Mouse (Mus musculus) embryonic facial prominence, embryonic 13.5 days (tissue): ENCODE measurements around the gene Fndc3b. TPM values are rescaled to one million over a fixed set of nuclear protein-coding genes. Genes with fewer than 3 reads are reported as not detected.

Experiments
- ATAC-seq: fragments of 200-750 bp; cut with Nextera tagmentation; 2 replicates; pipeline ENCODE4 v1.8.0; 2017; ENCODE audit warnings: low read depth; ENCODE audit not compliant: insufficient number of reproducible peaks, insufficient read depth, low FRiP score, low TSS enrichment
- H3K27ac ChIP-seq: fragments of 300-500 bp; sonication (generic); 2 replicates; pipeline ENCODE4 v1.5.1; 2015; ENCODE audit warnings: moderate library complexity, mild to moderate bottlenecking, inconsistent platforms
- H3K27me3 ChIP-seq: fragments of 300-500 bp; sonication (generic); 2 replicates; pipeline ENCODE4 v1.6.1; 2015; ENCODE audit warnings: mild to moderate bottlenecking, inconsistent platforms
- H3K36me3 ChIP-seq: fragments of 300-500 bp; sonication (generic); 2 replicates; pipeline ENCODE4 v1.6.1; 2015; ENCODE audit warnings: mild to moderate bottlenecking, inconsistent platforms
- H3K4me1 ChIP-seq: fragments of 300-500 bp; sonication (generic); 2 replicates; pipeline ENCODE4 v1.6.1; 2015; ENCODE audit warnings: inconsistent platforms
- H3K4me2 ChIP-seq: fragments of 300-500 bp; sonication (generic); 2 replicates; pipeline ENCODE4 v1.6.1; 2015; ENCODE audit warnings: moderate library complexity, mild to moderate bottlenecking, inconsistent platforms
- H3K4me3 ChIP-seq: fragments of 300-500 bp; sonication (generic); 2 replicates; pipeline ENCODE4 v1.5.1; 2015; ENCODE audit warnings: mild to moderate bottlenecking, inconsistent platforms
- H3K9ac ChIP-seq: fragments of 300-500 bp; sonication (generic); 2 replicates; pipeline ENCODE4 v1.6.1; 2015; ENCODE audit warnings: mild to moderate bottlenecking, inconsistent platforms
- H3K9me3 ChIP-seq: fragments of 300-500 bp; sonication (generic); 2 replicates; pipeline ENCODE4 v1.6.1; 2016; ENCODE audit warnings: inconsistent platforms
- WGBS: fragments of 180-500 bp; shearing (Covaris S2); methylation state at CpG from one replicate; pipeline ENCODE4 v1.1.7; 2015; ENCODE audit warnings: mixed read lengths; 5-methylcytosine and 5-hydroxymethylcytosine counted together
- polyA plus RNA-seq: library from polyadenylated mRNA; unstranded; fragments of >200 nt; fragmentation: Nextera tagmentation; extraction: Ambion mirVana; gene quantifications from 2 replicates; pipeline ENCODE4 v1.2.1, GENCODE M21; 2015

Gene Fndc3b
- polyA plus RNA-seq, 1 experiment from 2014 or later: 26.6 TPM

DNA sequence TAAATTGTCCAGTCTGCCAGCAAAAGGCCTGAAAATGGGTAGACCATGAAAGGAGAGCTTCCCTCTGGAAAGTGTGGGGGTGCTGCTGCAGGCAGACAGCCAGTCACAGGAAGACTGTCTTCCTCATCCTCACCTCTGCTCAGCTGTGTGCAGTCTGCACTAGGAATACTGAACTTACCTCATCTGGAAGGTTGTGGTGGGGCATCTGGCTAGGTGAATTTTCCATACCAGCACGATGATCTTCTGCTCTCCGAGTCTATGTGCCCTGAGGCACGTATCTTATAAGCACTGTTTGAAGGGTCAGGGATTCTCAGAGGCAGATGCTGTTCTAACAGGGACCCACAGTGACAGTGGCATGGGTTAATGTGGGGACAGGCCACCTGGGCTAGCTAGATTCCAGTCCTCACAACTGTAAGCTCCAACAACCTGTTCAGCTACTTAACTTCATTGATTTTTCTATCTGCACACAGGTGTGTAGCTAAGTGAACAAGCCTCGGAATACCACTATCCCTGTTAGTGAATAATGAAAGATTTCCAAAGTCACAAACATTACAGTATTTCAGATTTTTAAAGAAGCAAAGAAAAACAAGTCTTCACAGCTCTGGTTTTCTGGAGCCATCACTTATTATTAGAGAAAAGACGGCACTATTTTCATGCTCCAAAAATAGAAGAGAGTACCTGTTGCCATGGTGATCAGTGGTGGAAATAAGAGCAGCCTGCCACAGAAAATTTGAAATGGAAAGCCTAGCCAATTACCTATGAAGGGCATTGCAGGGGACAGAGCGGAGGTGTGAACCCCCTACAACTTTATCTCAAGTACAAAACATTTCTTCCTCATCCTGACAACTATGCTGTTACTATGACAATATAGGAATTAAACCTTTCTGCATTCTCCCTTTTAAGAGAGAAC is 128.9 kb downstream of the Fndc3b start:
- H3K4me2 ChIP-seq: no peak overlapping the region
- no peak for ATAC-seq
- WGBS: 55% methylated on average over 6 of the region's 6 CpGs
- no peak overlapping the region for H3K27ac ChIP-seq
- no peaks in the 10 kb centered on the region for H3K36me3 ChIP-seq
- H3K9ac ChIP-seq: no peak overlapping the region
- no peaks in the 10 kb centered on the region for H3K9me3 ChIP-seq
- H3K4me1 ChIP-seq: peaks cover 34% of the 10 kb centered on the region
- no peaks in the 10 kb centered on the region for H3K27me3 ChIP-seq
- no peak overlapping the region for H3K4me3 ChIP-seq

DNA sequence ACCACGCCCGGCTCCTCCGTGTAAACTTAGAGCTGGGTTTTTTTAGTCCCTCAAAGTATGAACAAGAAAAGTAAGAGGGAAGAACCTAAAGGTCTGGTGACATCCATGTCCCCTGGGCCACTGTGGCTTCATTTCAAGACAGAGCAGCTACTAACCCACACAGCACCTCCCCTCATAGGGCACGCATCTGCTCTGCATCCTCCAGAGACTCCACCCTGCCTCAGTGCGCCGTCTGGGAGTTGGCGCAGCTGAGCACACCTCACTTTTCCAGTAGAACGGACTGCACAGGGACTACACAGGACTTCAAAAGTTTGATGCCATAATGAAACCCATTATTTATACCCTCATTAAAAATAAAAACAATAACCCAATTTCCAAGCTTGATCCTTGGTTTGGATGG is 130.2 kb downstream of the Fndc3b start:
- no peak overlapping the region for H3K9ac ChIP-seq
- no peak overlapping the region for H3K4me3 ChIP-seq
- H3K27me3 ChIP-seq: no peaks in the 10 kb centered on the region
- WGBS: 88% methylated on average over 8 of the region's 8 CpGs
- no peak overlapping the region for H3K4me2 ChIP-seq
- peaks cover 32% of the 10 kb centered on the region for H3K4me1 ChIP-seq
- no peak overlapping the region for H3K27ac ChIP-seq
- ATAC-seq: no peak
- H3K36me3 ChIP-seq: no peaks in the 10 kb centered on the region
- H3K9me3 ChIP-seq: no peaks in the 10 kb centered on the region

DNA sequence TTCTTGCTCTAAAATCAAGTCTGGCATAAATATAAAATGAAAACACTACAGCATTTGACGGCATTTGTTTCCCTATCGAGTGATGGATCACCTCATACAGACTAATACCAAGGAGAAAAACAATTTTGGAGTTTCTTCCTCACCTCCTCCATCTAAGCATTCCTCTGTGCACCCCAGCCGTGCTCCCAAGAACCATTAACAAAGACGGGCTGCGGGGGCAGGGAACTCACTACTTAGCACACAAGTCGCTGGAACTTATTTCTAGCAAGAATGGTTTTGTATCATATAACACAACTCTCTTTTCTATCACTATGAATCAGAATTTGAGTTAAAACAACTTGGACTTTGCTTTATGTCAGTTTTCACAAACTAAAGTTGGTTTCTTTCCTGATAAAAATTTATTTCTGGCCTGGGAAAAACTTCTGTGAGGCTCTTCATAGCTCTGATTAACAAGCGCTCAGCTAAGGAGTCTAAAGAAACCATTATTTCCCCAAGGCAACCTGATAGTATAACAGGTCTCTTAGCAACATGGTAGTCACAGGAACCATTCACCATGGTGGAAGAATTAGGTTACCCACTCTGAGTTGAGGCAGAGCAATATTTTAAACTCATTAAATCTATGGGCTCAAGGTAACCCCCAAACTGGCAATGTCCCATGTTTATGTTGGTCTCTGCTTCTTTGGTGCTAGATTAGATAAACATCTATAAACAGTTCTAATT is 131.1 kb downstream of the Fndc3b start:
- no peak overlapping the region for H3K27ac ChIP-seq
- 38% methylated on average over 7 of the region's 7 CpGs for WGBS
- no peak overlapping the region for H3K4me3 ChIP-seq
- peaks cover 34% of the 10 kb centered on the region for H3K4me1 ChIP-seq
- no peak overlapping the region for H3K4me2 ChIP-seq
- no peaks in the 10 kb centered on the region for H3K9me3 ChIP-seq
- H3K36me3 ChIP-seq: no peaks in the 10 kb centered on the region
- no peak overlapping the region for H3K9ac ChIP-seq
- no peak for ATAC-seq
- no peaks in the 10 kb centered on the region for H3K27me3 ChIP-seq

DNA sequence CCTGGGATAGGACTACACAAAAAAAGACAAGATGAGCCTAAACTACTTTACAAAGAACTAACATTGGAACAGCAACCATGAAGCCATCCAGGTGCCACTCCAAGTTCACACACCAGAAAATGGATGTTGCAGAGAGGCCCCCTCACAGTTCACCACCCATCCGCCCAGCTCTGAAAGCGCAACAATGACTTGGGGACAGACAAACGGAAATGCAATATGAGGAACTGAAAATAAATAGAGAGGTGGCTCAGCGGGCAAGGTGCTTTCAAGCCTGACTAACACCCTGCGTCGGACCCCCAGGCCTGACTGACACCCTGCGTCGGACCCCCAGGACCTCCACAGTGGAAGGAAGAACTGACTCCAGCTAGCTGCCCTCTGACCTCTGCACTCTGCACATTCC is 131.9 kb downstream of the Fndc3b start:
- Histone ChIP-seq H3K4me2 (no peak overlapping the region), H3K9me3 (no peaks in the 10 kb centered on the region), H3K27me3 (no peaks in the 10 kb centered on the region), H3K27ac (no peak overlapping the region), H3K36me3 (no peaks in the 10 kb centered on the region), H3K9ac (no peak overlapping the region), H3K4me3 (no peak overlapping the region), H3K4me1 (peaks cover 34% of the 10 kb centered on the region)
- WGBS: 79% methylated on average over 8 of the region's 8 CpGs
- no peak for ATAC-seq

GRCm38 (mm10) chr3:27577349-27578025 is 133.6 kb downstream of the Fndc3b start:
- ATAC-seq: no peak
- H3K4me1 ChIP-seq: peaks cover 45% of the 10 kb centered on the region
- H3K9me3 ChIP-seq: no peaks in the 10 kb centered on the region
- no peak overlapping the region for H3K9ac ChIP-seq
- no peaks in the 10 kb centered on the region for H3K27me3 ChIP-seq
- WGBS: 87% methylated on average over 10 of the region's 10 CpGs
- no peak overlapping the region for H3K27ac ChIP-seq
- H3K4me3 ChIP-seq: no peak overlapping the region
- no peak overlapping the region for H3K4me2 ChIP-seq
- no peaks in the 10 kb centered on the region for H3K36me3 ChIP-seq

DNA sequence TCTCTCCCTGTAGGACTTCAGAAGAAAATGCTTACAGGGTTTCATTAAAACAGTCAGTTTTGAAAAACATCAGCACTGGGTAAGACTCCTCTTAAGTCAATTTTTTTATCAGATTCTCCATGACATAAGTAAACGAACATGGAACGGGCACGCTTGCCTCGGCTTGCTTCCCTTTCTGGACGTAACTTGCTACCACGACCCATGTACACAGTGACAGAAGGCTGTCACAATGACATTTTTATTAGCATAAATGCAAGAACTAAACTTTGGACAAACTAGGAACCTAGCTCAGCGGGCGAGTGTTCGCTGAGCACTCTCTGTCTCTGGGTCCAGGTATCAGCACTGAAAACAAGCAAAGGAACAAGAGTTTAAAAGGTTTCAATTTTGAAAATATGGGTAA is 136.9 kb downstream of the Fndc3b start:
- ATAC-seq: no peak

DNA sequence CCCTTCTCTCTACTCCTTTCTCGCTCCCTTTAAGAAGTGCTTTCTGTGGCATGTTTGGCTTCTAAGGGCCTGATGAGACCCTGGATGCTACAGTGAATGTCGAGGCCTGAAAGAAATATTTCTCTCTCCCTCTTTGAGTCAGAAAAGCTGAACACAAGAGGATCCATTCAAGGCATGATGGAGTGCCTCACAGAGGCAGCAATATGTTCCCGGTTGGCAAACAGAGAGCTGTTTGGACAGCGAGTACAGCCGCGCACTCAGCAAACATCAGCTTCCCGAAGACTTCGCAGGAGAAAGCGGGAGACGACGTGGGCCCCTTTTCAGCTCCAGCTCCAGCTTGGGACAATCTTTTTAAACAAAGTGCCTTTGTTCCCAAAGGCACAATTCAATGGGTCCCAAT is 137.6 kb downstream of the Fndc3b start:
- ATAC-seq: no peak
- peak overlapping the region; percentile 44 for H3K27ac ChIP-seq
- no peak overlapping the region for H3K4me2 ChIP-seq
- 49% methylated on average over 11 of the region's 11 CpGs for WGBS
- H3K4me3 ChIP-seq: no peak overlapping the region
- no peaks in the 10 kb centered on the region for H3K9me3 ChIP-seq
- H3K9ac ChIP-seq: 0 out of 2 replicates have a peak overlapping the region, but pooled peaks have one; percentile 12
- no peaks in the 10 kb centered on the region for H3K36me3 ChIP-seq
- no peaks in the 10 kb centered on the region for H3K27me3 ChIP-seq
- peaks cover 36% of the 10 kb centered on the region for H3K4me1 ChIP-seq

More for the DNA sequence above, 136.9 kb downstream of the Fndc3b start:
- Histone ChIP-seq H3K4me3 (no peak overlapping the region), H3K9me3 (no peaks in the 10 kb centered on the region), H3K27ac (no peak overlapping the region), H3K36me3 (no peaks in the 10 kb centered on the region), H3K27me3 (no peaks in the 10 kb centered on the region), H3K4me2 (no peak overlapping the region), H3K4me1 (peaks cover 36% of the 10 kb centered on the region), H3K9ac (no peak overlapping the region)
- 74% methylated on average over 9 of the region's 9 CpGs for WGBS

- no peak overlapping the region for H3K4me3 ChIP-seq
- ATAC-seq: no peak
- peak overlapping the region; percentile 44; the same call in 1 of the 2 replicates for H3K27ac ChIP-seq
- H3K4me2 ChIP-seq: no peak overlapping the region
- no peaks in the 10 kb centered on the region for H3K9me3 ChIP-seq
- no peaks in the 10 kb centered on the region for H3K27me3 ChIP-seq
- H3K36me3 ChIP-seq: no peaks in the 10 kb centered on the region
- 46% methylated on average over 6 of the region's 6 CpGs for WGBS
- H3K4me1 ChIP-seq: peaks cover 36% of the 10 kb centered on the region
- no peak overlapping the region for H3K9ac ChIP-seq
Measured at GRCm38 (mm10) chr3:27572305-27572704, 138.8 kb downstream of the Fndc3b start.

DNA sequence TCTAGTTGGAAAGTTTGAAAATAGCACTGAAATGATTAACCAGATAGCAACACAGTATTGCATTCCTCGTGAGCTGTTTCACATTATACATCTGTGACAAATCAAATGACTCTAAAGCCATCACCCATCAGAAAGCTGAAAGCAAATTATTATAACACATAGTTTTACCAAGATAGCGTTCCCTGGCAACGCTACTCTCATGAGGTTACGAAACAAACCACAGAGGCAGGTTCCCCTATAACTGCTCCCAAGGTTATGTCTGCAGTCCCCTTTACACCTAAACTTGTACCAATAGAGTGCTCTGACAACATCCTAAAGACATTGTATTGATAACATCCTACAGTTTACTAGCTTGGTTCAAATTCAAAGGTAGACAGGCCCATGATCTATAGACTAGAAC is 145.8 kb downstream of the Fndc3b start:
- no peaks in the 10 kb centered on the region for H3K36me3 ChIP-seq
- H3K27ac ChIP-seq: no peak overlapping the region
- no peak overlapping the region for H3K4me2 ChIP-seq
- H3K4me1 ChIP-seq: peaks cover 6% of the 10 kb centered on the region; the same call in 1 of the 2 replicates
- no peak overlapping the region for H3K9ac ChIP-seq
- no peaks in the 10 kb centered on the region for H3K27me3 ChIP-seq
- 68% methylated on average over 4 of the region's 4 CpGs for WGBS
- H3K9me3 ChIP-seq: no peaks in the 10 kb centered on the region
- ATAC-seq: no peak
- no peak overlapping the region for H3K4me3 ChIP-seq

DNA sequence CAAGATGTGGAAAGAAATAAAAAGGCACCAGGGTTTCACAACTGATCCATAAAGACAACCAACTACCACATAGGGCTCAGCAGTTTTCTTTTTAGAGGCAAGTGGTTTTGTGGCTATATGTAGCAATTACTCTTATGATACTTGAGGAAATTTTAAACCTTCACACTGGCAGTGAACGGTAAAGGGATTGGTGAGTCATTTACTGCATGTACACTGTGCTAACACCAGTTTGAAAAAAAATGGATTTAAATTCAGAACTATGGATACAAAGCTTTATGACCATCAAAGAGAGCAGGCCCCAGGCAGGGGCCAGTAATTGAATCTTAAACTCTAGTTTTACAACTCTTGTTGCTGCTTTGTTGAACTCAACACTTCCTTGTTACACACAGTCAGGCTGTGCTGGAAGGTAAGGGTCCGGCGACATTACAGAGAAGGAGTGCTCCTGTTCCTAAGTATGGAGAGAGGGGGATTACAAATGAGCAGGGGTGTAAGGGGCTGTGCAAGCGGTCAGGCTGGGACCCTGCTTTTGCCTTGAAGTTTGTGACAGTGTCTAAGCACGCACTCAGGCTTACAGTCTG is 148.0 kb downstream of the Fndc3b start:
- Histone ChIP-seq H3K36me3 (no peaks in the 10 kb centered on the region), H3K9me3 (no peaks in the 10 kb centered on the region), H3K9ac (no peak overlapping the region), H3K4me1 (peaks cover 6% of the 10 kb centered on the region; the same call in 1 of the 2 replicates), H3K4me2 (no peak overlapping the region), H3K4me3 (no peak overlapping the region), H3K27ac (no peak overlapping the region), H3K27me3 (no peaks in the 10 kb centered on the region)
- WGBS: 81% methylated on average over 5 of the region's 5 CpGs
- no peak for ATAC-seq

DNA sequence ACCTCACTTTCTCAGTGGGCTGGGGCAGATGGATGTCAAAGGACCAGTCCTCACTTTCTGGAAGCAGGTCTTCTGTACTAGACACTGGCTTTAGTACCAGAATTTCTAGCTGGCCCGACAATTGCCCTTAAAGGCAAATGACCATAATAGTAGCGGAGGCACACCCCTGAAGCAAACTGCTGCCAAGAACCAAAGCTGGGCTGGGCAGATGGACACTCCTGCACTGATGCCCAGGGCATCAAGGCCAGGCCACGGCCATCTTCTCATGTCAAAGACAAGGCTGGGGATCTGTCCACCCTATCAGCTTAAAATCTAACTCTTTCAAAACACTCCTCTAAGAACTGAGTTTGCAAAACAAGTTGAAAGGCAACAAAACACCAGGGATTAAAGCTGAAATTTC is 148.6 kb downstream of the Fndc3b start:
- H3K27ac ChIP-seq: no peak overlapping the region
- ATAC-seq: no peak
- H3K9me3 ChIP-seq: no peaks in the 10 kb centered on the region
- 79% methylated on average over 3 of the region's 3 CpGs for WGBS
- H3K4me3 ChIP-seq: no peak overlapping the region
- H3K9ac ChIP-seq: no peak overlapping the region
- peaks cover 6% of the 10 kb centered on the region; the same call in 1 of the 2 replicates for H3K4me1 ChIP-seq
- no peak overlapping the region for H3K4me2 ChIP-seq
- no peaks in the 10 kb centered on the region for H3K36me3 ChIP-seq
- no peaks in the 10 kb centered on the region for H3K27me3 ChIP-seq
